Mouse (Mus musculus): Measurements from ENCODE around the gene Kmt2d.

GRCm38 (mm10) chr15:98812741-98813424, 58.1 kb downstream of the Kmt2d start:
- TF ChIP-seq GATA1 (IDR thresholded peaks at IDR 0.05; ENCODE audit: borderline replicate concordance, low read length) (no peak), FLI1 (IDR thresholded peaks at IDR 0.05; ENCODE audit: low read length) (no peak)

All from megakaryocyte, embryonic 14.5 days (primary cell).